Mouse (Mus musculus) G1E (cell line): ENCODE data around the gene Cideb. TPM values are rescaled to one million over a fixed set of nuclear protein-coding genes. Genes with fewer than 3 reads are reported as not detected.

Experiments used
- ATAC-seq: 2 replicates; pipeline ENCODE4 v1.8.0; 2016; ENCODE audit warnings: mild to moderate bottlenecking; ENCODE audit not compliant: insufficient number of reproducible peaks, poor library complexity, low FRiP score, severe bottlenecking; ENCODE audit errors: extremely low read depth
- DNase-seq: peaks from one replicate; pipeline ENCODE4 v3.0.0; 2012; ENCODE audit warnings: low spot score
- H3K27me3 ChIP-seq: 2 replicates; pipeline ENCODE4 v1.6.1; 2012; ENCODE audit warnings: mild to moderate bottlenecking, low read length, inconsistent platforms; ENCODE audit not compliant: insufficient read depth
- H3K36me3 ChIP-seq: replicated peaks from 2 replicates; pipeline ENCODE3; 2012; ENCODE audit warnings: mild to moderate bottlenecking, inconsistent platforms
- H3K4me1 ChIP-seq: 2 replicates; pipeline ENCODE4 v1.6.1; 2012; ENCODE audit warnings: low read depth, low read length, inconsistent platforms, mixed read lengths; ENCODE audit not compliant: insufficient read depth
- H3K4me3 ChIP-seq: 2 replicates; pipeline ENCODE4 v1.5.1; 2012; ENCODE audit warnings: low read depth, mild to moderate bottlenecking, inconsistent platforms, low read length, moderate library complexity, mixed read lengths
- H3K9me3 ChIP-seq: replicated peaks from 2 replicates; pipeline ENCODE4 v1.6.1; 2012; ENCODE audit warnings: inconsistent platforms
- CTCF ChIP-seq: IDR thresholded peaks from 2 replicates; pipeline ENCODE4 v1.5.1; 2012; ENCODE audit warnings: low read depth, low read length, inconsistent platforms, mixed read lengths
- GATA1 ChIP-seq: IDR thresholded peaks from 2 replicates; pipeline ENCODE4 v1.6.1; 2012; ENCODE audit warnings: borderline replicate concordance, low read length, inconsistent platforms, mixed read lengths
- GATA2 ChIP-seq: IDR thresholded peaks from 2 replicates; pipeline ENCODE4 v1.6.1; 2012; ENCODE audit warnings: low read depth, low read length, inconsistent platforms, borderline replicate concordance
- POLR2AphosphoS5 ChIP-seq: IDR thresholded peaks from 2 replicates; pipeline ENCODE4 v1.6.1; 2012; ENCODE audit warnings: low read depth, low read length, inconsistent platforms; ENCODE audit not compliant: insufficient replicate concordance
- TAL1 ChIP-seq: conservative IDR thresholded peaks from 2 replicates; pipeline ENCODE4 v1.6.1; 2012; ENCODE audit warnings: low read depth, low read length, inconsistent platforms, mixed read lengths
- polyA plus RNA-seq: library from polyadenylated mRNA; stranded (reverse); fragments of >175 nt; gene quantifications from 2 replicates; pipeline ENCODE4 v1.2.3, GENCODE M21; 2012
- total RNA-seq, 2 experiments: library from RNA; stranded (forward) in 1 of 2; stranded (reverse) in 1 of 2; fragments of 200-1000 nt in 1 of 2; fragments of >200 nt in 1 of 2; fragmentation: Nextera tagmentation in 1 of 2; gene quantifications; 2 replicates each; pipeline ENCODE4 v1.2.3; 2014 to 2017

The Cideb gene
- total RNA-seq (2014; fragmentation: Nextera tagmentation), result not detected in 2 replicates
- 0.38 TPM in 1 of 2 replicates, not detected in the other for total RNA-seq (2017)
- polyA plus RNA-seq, result not detected in 2 replicates

- Histone ChIP-seq H3K9me3 (peaks cover 3% of the 10 kb centered on the region; the same call in 1 of the 2 replicates), H3K4me1 (peaks cover 34% of the 10 kb centered on the region), H3K27me3 (peaks cover 7% of the 10 kb centered on the region; the same call in 1 of the 2 replicates), H3K36me3 (peaks cover 49% of the 10 kb centered on the region), H3K4me3 (no peak within 1 kb of the TSS)
- no peak for ATAC-seq
- no peak for DNase-seq
- no peak for TF ChIP-seq CTCF
- TF ChIP-seq GATA1, result no peak
- TF ChIP-seq POLR2AphosphoS5, result no peak
- TF ChIP-seq TAL1, result no peak
- no peak for TF ChIP-seq GATA2
Measured at GRCm38 (mm10) chr14:55758363-55758784, at the start of gene Cideb. TSS of gene Cideb (minus strand) at chr14:55758458.

GRCm38 (mm10) chr14:55795380-55796163 lies 37.3 kb upstream of the Cideb start:
- H3K4me3 ChIP-seq, result no peak overlapping the region
- ATAC-seq, result no peak
- H3K4me1 ChIP-seq, result peaks cover 7% of the 10 kb centered on the region
- H3K9me3 ChIP-seq, result no peaks in the 10 kb centered on the region
- no peaks in the 10 kb centered on the region for H3K36me3 ChIP-seq
- DNase-seq, result no peak
- TF ChIP-seq GATA1 (no peak), GATA2 (no peak), POLR2AphosphoS5 (no peak), TAL1 (no peak), CTCF (no peak)
- H3K27me3 ChIP-seq, result peaks cover 9% of the 10 kb centered on the region; the same call in 1 of the 2 replicates

GRCm38 (mm10) chr14:55793946-55794345 lies 35.7 kb upstream of the Cideb start:
- Histone ChIP-seq H3K4me3 (no peak overlapping the region), H3K36me3 (no peaks in the 10 kb centered on the region), H3K4me1 (peaks cover 7% of the 10 kb centered on the region), H3K27me3 (peaks cover 16% of the 10 kb centered on the region), H3K9me3 (no peaks in the 10 kb centered on the region)
- no peak for TF ChIP-seq TAL1
- no peak for TF ChIP-seq CTCF
- no peak for TF ChIP-seq GATA1
- no peak for TF ChIP-seq POLR2AphosphoS5
- no peak for TF ChIP-seq GATA2
- ATAC-seq (no peak), DNase-seq (no peak)

- no peak overlapping the region for H3K4me3 ChIP-seq
- ATAC-seq, result no peak
- no peak for TF ChIP-seq CTCF
- no peak for TF ChIP-seq POLR2AphosphoS5
- TF ChIP-seq TAL1, result no peak
- no peak for TF ChIP-seq GATA1
- DNase-seq, result no peak
- peaks cover 9% of the 10 kb centered on the region for H3K4me1 ChIP-seq
- H3K9me3 ChIP-seq, result no peaks in the 10 kb centered on the region
- no peaks in the 10 kb centered on the region for H3K36me3 ChIP-seq
- H3K27me3 ChIP-seq, result peaks cover 21% of the 10 kb centered on the region
Measured at GRCm38 (mm10) chr14:55793461-55793860, 35.2 kb upstream of the Cideb start.

DNA sequence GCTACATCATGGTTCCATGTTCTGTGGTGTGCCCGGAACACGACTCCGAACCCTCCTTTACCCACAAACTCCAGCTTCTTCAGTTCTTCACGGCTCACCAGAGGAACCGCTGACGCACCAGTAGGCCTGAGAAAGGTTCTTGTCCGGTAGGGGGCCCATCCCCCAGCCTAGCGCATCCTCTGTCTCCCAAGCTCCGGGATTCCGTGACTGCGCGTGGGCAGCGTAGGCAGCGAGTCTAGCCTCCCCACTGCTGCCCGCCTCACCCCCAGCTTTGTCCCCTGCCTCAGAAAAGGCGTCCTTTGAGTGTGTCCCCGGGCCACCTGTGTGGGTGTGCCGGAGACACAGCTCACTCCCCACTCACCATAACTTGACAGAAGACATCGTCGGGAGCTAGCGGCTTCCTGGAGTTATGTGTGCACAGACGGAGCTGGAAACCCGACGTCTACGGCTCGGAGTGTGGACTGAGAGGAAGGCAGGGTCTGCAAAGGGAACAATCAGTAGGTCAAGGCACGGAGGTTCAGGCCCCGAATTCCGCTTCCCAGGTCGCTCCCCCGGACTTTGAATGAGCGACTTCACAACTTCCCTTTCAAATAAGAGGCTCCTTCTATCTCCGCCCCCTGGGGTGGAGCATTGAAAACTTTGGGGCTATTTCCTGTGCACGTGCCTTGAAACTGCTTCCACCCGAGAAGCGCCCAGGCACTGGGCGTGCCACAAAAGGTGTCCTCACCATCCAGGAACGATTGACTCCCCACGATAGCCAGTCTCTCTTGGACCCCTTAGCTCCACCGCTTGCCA lies 30.2 kb upstream of the Cideb start, which contains the start of gene Ripk3:
Ripk3 (minus strand) TSS at position 610 of the 795 bp plus-strand sequence.
- Histone ChIP-seq H3K36me3 (no peaks in the 10 kb centered on the region), H3K9me3 (no peaks in the 10 kb centered on the region), H3K4me1 (peaks cover 11% of the 10 kb centered on the region), H3K4me3 (no peak within 1 kb of the TSS), H3K27me3 (peaks cover 68% of the 10 kb centered on the region)
- DNase-seq, result no peak
- ATAC-seq, result no peak
- TF ChIP-seq GATA1 (no peak), TAL1 (no peak), POLR2AphosphoS5 (no peak), CTCF (no peak), GATA2 (no peak)

DNA sequence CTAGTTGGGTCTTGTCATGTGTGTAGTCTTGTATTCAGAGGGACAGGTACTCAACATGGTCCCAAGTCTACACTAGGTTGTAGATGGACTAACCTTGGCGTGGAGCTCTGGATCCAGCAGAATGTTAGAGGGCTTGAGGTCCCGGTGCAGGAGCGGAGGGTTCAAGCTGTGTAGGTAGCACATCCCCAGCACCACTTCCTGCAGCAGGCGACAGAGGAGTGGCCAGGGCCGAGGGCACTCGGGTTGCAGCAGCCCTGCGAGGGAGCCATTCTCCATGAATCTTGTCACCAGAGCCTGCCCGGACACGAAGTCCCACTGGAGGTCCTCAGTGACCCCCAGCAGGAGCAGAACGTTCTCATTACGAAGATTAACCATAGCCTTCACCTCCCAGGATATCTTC lies 29.5 kb upstream of the Cideb start:
- Histone ChIP-seq H3K9me3 (no peaks in the 10 kb centered on the region), H3K36me3 (no peaks in the 10 kb centered on the region), H3K27me3 (peaks cover 75% of the 10 kb centered on the region), H3K4me3 (no peak overlapping the region), H3K4me1 (peaks cover 11% of the 10 kb centered on the region)
- DNase-seq, result no peak
- no peak for ATAC-seq
- TF ChIP-seq TAL1 (no peak), GATA2 (no peak), CTCF (no peak), POLR2AphosphoS5 (no peak), GATA1 (no peak)
